In genomic region chr4:107036985-107037384, GRCm38 (mm10) we compare ENCODE assay signal across 39 mouse cellular contexts. TPM values are rescaled to one million over a fixed set of nuclear protein-coding genes. Genes with fewer than 3 reads are reported as not detected.
DNase-seq lines count a peak whose midpoint lies in the region; ATAC-seq and TF ChIP-seq lines count a peak whose summit lies in the region.
"Had no signal": no experiment of that assay in that cellular context is flagged by ENCODE, and none has a peak within 500 bp of the region (broad histone marks: within the 10 kb centered on the region; RNA-seq: fewer than 3 reads in every experiment).

No protein-coding gene starts in this region.

- ATAC-seq in intestine, embryonic 16.5 days: peak; percentile 40; the same call in 1 of the 2 replicates
- no peak for ATAC-seq in intestine, embryonic 15.5 days
- no peak for ATAC-seq in lung, postnatal 0 days
- ATAC-seq in intestine, postnatal 0 days: peak; percentile 44; the same call in 1 of the 2 replicates
- ATAC-seq: forebrain, embryonic 15.5 days; liver, embryonic 12.5 days; Patski had no signal

- H3K27me3 ChIP-seq in intestine, embryonic 16.5 days (replicated peaks; ENCODE audit: control insufficient read depth, insufficient read depth, low read length): no peaks in the 10 kb centered on the region
- H3K27me3 ChIP-seq in intestine, embryonic 15.5 days (replicated peaks): no peaks in the 10 kb centered on the region
- no peaks in the 10 kb centered on the region for H3K27me3 ChIP-seq in lung, postnatal 0 days (replicated peaks; ENCODE audit: insufficient read depth, low read length)
- no peaks in the 10 kb centered on the region for H3K27me3 ChIP-seq in intestine, postnatal 0 days (replicated peaks; ENCODE audit: control insufficient read depth, insufficient read depth, low read length)
- H3K27me3 ChIP-seq: forebrain, embryonic 15.5 days; heart, embryonic 13.5 days; hindbrain, embryonic 15.5 days; kidney, embryonic 15.5 days; limb, embryonic 12.5 days; liver, embryonic 12.5 days; midbrain, embryonic 12.5 days; neural tube, embryonic 15.5 days; Patski had no signal

- H3K4me2 ChIP-seq in intestine, embryonic 16.5 days (ENCODE audit: low read depth, low read length): no peak overlapping the region
- H3K4me2 ChIP-seq in intestine, embryonic 15.5 days (replicated peaks): no peak overlapping the region
- no peak overlapping the region for H3K4me2 ChIP-seq in lung, postnatal 0 days (replicated peaks; ENCODE audit: low read depth, low read length)
- no peak overlapping the region for H3K4me2 ChIP-seq in intestine, postnatal 0 days (replicated peaks; ENCODE audit: low read depth)
- H3K4me2 ChIP-seq: forebrain, embryonic 15.5 days; heart, embryonic 13.5 days; hindbrain, embryonic 15.5 days; kidney, embryonic 15.5 days; limb, embryonic 12.5 days; liver, embryonic 12.5 days; midbrain, embryonic 12.5 days; neural tube, embryonic 15.5 days had no signal

- H3K27ac ChIP-seq in intestine, embryonic 16.5 days (ENCODE audit: low read length): no peak overlapping the region
- H3K27ac ChIP-seq in intestine, embryonic 15.5 days: no peak overlapping the region
- H3K27ac ChIP-seq in lung, postnatal 0 days (ENCODE audit: low read length): no peak overlapping the region
- no peak overlapping the region for H3K27ac ChIP-seq in intestine, postnatal 0 days (ENCODE audit: low read depth, low read length)
- H3K27ac ChIP-seq: forebrain, embryonic 15.5 days; gastrocnemius, adult 2 months; heart, embryonic 13.5 days; hindbrain, embryonic 10.5 days; hindbrain, embryonic 15.5 days; kidney, embryonic 15.5 days; limb, embryonic 12.5 days; liver, embryonic 12.5 days; midbrain, embryonic 12.5 days; neural tube, embryonic 15.5 days had no signal

- no peaks in the 10 kb centered on the region for H3K4me1 ChIP-seq in intestine, embryonic 16.5 days (ENCODE audit: control insufficient read depth, insufficient read depth, low read length)
- no peaks in the 10 kb centered on the region for H3K4me1 ChIP-seq in intestine, embryonic 15.5 days (replicated peaks)
- no peaks in the 10 kb centered on the region for H3K4me1 ChIP-seq in lung, postnatal 0 days (ENCODE audit: insufficient read depth, low read depth, low read length)
- no peaks in the 10 kb centered on the region for H3K4me1 ChIP-seq in intestine, postnatal 0 days (replicated peaks; ENCODE audit: control insufficient read depth, insufficient read depth, low read length)
- H3K4me1 ChIP-seq: forebrain, embryonic 15.5 days; kidney, embryonic 15.5 days; limb, embryonic 12.5 days; liver, embryonic 12.5 days had no signal

- 89% methylated on average over 2 of the region's 2 CpGs for whole genome bisulfite sequencing in intestine, embryonic 16.5 days
- 91% methylated on average over 2 of the region's 2 CpGs for WGBS in intestine, embryonic 15.5 days
- 89% methylated on average over 2 of the region's 2 CpGs for WGBS in lung, postnatal 0 days
- WGBS in intestine, postnatal 0 days: 92% methylated on average over 2 of the region's 2 CpGs

- H3K9me3 ChIP-seq in intestine, embryonic 16.5 days (ENCODE audit: control insufficient read depth, low read length): no peaks in the 10 kb centered on the region
- H3K9me3 ChIP-seq in intestine, embryonic 15.5 days: no peaks in the 10 kb centered on the region
- no peaks in the 10 kb centered on the region for H3K9me3 ChIP-seq in lung, postnatal 0 days (ENCODE audit: low read length)
- no peaks in the 10 kb centered on the region for H3K9me3 ChIP-seq in intestine, postnatal 0 days (ENCODE audit: control insufficient read depth)
- H3K9me3 ChIP-seq: forebrain, embryonic 15.5 days; G1E; heart, embryonic 13.5 days; hindbrain, embryonic 10.5 days; hindbrain, embryonic 15.5 days; kidney, embryonic 15.5 days; limb, embryonic 12.5 days; liver, embryonic 12.5 days; midbrain, embryonic 12.5 days; neural tube, embryonic 15.5 days had no signal

- H3K9ac ChIP-seq in intestine, embryonic 16.5 days (ENCODE audit: low read depth, low read length): no peak overlapping the region
- H3K9ac ChIP-seq in intestine, embryonic 15.5 days: no peak overlapping the region
- H3K9ac ChIP-seq in lung, postnatal 0 days (replicated peaks; ENCODE audit: low read depth): no peak overlapping the region
- no peak overlapping the region for H3K9ac ChIP-seq in intestine, postnatal 0 days (ENCODE audit: low read depth, low read length)
- H3K9ac ChIP-seq: forebrain, embryonic 15.5 days; heart, embryonic 13.5 days; hindbrain, embryonic 15.5 days; kidney, embryonic 15.5 days; limb, embryonic 12.5 days; liver, embryonic 12.5 days; midbrain, embryonic 12.5 days; neural tube, embryonic 15.5 days had no signal

- H3K36me3 ChIP-seq in intestine, embryonic 16.5 days (ENCODE audit: control insufficient read depth, insufficient read depth, low read length): peaks cover 28% of the 10 kb centered on the region
- peaks cover 48% of the 10 kb centered on the region for H3K36me3 ChIP-seq in intestine, embryonic 15.5 days
- peaks cover 6% of the 10 kb centered on the region; the same call in 1 of the 2 replicates for H3K36me3 ChIP-seq in lung, postnatal 0 days (ENCODE audit: insufficient read depth, low read length)
- peaks cover 81% of the 10 kb centered on the region for H3K36me3 ChIP-seq in intestine, postnatal 0 days (ENCODE audit: control insufficient read depth, insufficient read depth)

- DNase-seq in lung, postnatal 0 days (ENCODE audit: low spot score): no peak
- DNase-seq in lung, postnatal 10 days: no peak
- peak; percentile 21 for DNase-seq in 416B (ENCODE audit: low read depth)
- DNase-seq in frontal cortex, postnatal 36 days (ENCODE audit: low spot score in 2 of 2): no peak
- no peak for DNase-seq in left cerebral cortex, adult 18-20 months (ENCODE audit: low spot score in 2 of 2)
- DNase-seq: adrenal gland, postnatal 10 days; cerebellum, adult 8-10 months; cerebellum, postnatal 36 days; gastrocnemius, adult 2 months; heart, postnatal 14 days; kidney, adult 11 months; lung, adult 2 months; retina, postnatal 1 day; right cerebral cortex, postnatal 25 days; thymus, postnatal 4 days had no signal

- peak; percentile 34 for TF ChIP-seq CTCF in lung, postnatal 0 days (IDR thresholded peaks at IDR 0.05)
- TF ChIP-seq CTCF in intestine, postnatal 0 days (IDR thresholded peaks at IDR 0.05; ENCODE audit: low read depth): peak; percentile 63

- TF ChIP-seq EP300 in lung, postnatal 0 days (IDR thresholded peaks at IDR 0.05): no peak

- H3K4me3 ChIP-seq in intestine, embryonic 16.5 days (ENCODE audit: low read length): no peak overlapping the region
- no peak overlapping the region for H3K4me3 ChIP-seq in intestine, embryonic 15.5 days (replicated peaks)
- no peak overlapping the region for H3K4me3 ChIP-seq in lung, postnatal 0 days (ENCODE audit: low read depth, low read length)
- H3K4me3 ChIP-seq in intestine, postnatal 0 days (ENCODE audit: low read depth, low read length): no peak overlapping the region
- H3K4me3 ChIP-seq: forebrain, embryonic 15.5 days; gastrocnemius, adult 2 months; heart, embryonic 13.5 days; hindbrain, embryonic 10.5 days; hindbrain, embryonic 15.5 days; kidney, embryonic 15.5 days; limb, embryonic 12.5 days; liver, embryonic 12.5 days; midbrain, embryonic 12.5 days; neural tube, embryonic 15.5 days had no signal

RNA-seq across cellular contexts. Expression of gene Mrpl37, which starts 29.7 kb away (rescaled TPM):
- polyA plus RNA-seq in intestine, embryonic 16.5 days (2015; fragmentation: Nextera tagmentation; extraction: Ambion mirVana): 112 and 117 TPM in 2 replicates
- polyA plus RNA-seq in intestine, embryonic 15.5 days (2015; fragmentation: Nextera tagmentation; extraction: Ambion mirVana): 103 and 115 TPM in 2 replicates
- 48.4 and 53.4 TPM in 2 replicates for polyA plus RNA-seq in lung, postnatal 0 days (2015; fragmentation: Nextera tagmentation; extraction: Ambion mirVana)
- polyA plus RNA-seq in intestine, postnatal 0 days (2015; fragmentation: Nextera tagmentation; extraction: Ambion mirVana): 51.4 and 52.8 TPM in 2 replicates
- total RNA-seq in left cerebral cortex, adult 18-20 months (2021): 10 to 100 TPM; 54.8 to 64.0 TPM

RNA-seq across cellular contexts. Expression of gene Cyb5rl, which starts 29.8 kb away (rescaled TPM):
- polyA plus RNA-seq in intestine, embryonic 16.5 days (2015; fragmentation: Nextera tagmentation; extraction: Ambion mirVana): 7.2 and 7.7 TPM in 2 replicates
- polyA plus RNA-seq in intestine, embryonic 15.5 days (2015; fragmentation: Nextera tagmentation; extraction: Ambion mirVana): 6.1 and 6.6 TPM in 2 replicates
- 4.9 and 5.4 TPM in 2 replicates for polyA plus RNA-seq in lung, postnatal 0 days (2015; fragmentation: Nextera tagmentation; extraction: Ambion mirVana)
- polyA plus RNA-seq in intestine, postnatal 0 days (2015; fragmentation: Nextera tagmentation; extraction: Ambion mirVana): 3.6 and 4.0 TPM in 2 replicates
- 1 to 10 TPM; 6.3 to 7.6 TPM for total RNA-seq in left cerebral cortex, adult 18-20 months (2021)

RNA-seq across cellular contexts. Expression of gene Cdcp2, which starts 59.7 kb away (rescaled TPM):
- not detected in 2 replicates for polyA plus RNA-seq in intestine, embryonic 16.5 days (2015; fragmentation: Nextera tagmentation; extraction: Ambion mirVana)
- polyA plus RNA-seq in intestine, embryonic 15.5 days (2015; fragmentation: Nextera tagmentation; extraction: Ambion mirVana): not detected in 2 replicates
- 0.08 and 0.14 TPM in 2 replicates for polyA plus RNA-seq in lung, postnatal 0 days (2015; fragmentation: Nextera tagmentation; extraction: Ambion mirVana)
- not detected in 2 replicates for polyA plus RNA-seq in intestine, postnatal 0 days (2015; fragmentation: Nextera tagmentation; extraction: Ambion mirVana)
- total RNA-seq in left cerebral cortex, adult 18-20 months (2021): not detected
- total RNA-seq: gastrocnemius, adult 2 months; gastrocnemius, postnatal 4 days; heart, adult 8-10 months; heart, postnatal 14 days; left cerebral cortex, postnatal 25 days; megakaryocyte, adult 5-6 weeks had no signal
- polyA plus RNA-seq: C2C12; embryonic facial prominence, embryonic 11.5 days; forebrain, embryonic 15.5 days; frontal cortex, adult 2 months; G1E; heart, embryonic 13.5 days; large intestine, adult 2 months; limb, embryonic 12.5 days; liver, embryonic 12.5 days; lung, adult 2 months; neural tube, embryonic 15.5 days; Patski; stomach, embryonic 16.5 days; thymus, postnatal 0 days had no signal

Comparison
In these comparisons a context has a peak if more than half of its experiments do, and no peak if none do; other contexts are left out.
1. ATAC-seq: peak in intestine, embryonic 16.5 days (single experiment) and intestine, postnatal 0 days (single experiment); none in intestine, embryonic 15.5 days (single experiment) and lung, postnatal 0 days (single experiment).